Mouse (Mus musculus) adrenal gland, adult (tissue): Measurements from ENCODE around the gene Mlec.

Experiments
- DNase-seq, 2 experiments: peaks; one replicate each; pipeline ENCODE4 v3.0.0; 2022 to 2023; ENCODE audit warnings: low spot score in 1 of 2; ENCODE audit not compliant: inconsistent age in 2 of 2

Gene Mlec

GRCm38 (mm10) chr5:115158040-115158983, at the start of gene Mlec:
Mlec (minus strand) TSS chr5:115158179.
- peak; percentile 99 to 100 for DNase-seq

GRCm38 (mm10) chr5:115207244-115207643, 49.3 kb upstream of the Mlec start:
- no peak for DNase-seq

GRCm38 (mm10) chr5:115204562-115205311, 46.8 kb upstream of the Mlec start:
- peak; percentile 59 to 75 for DNase-seq

DNA sequence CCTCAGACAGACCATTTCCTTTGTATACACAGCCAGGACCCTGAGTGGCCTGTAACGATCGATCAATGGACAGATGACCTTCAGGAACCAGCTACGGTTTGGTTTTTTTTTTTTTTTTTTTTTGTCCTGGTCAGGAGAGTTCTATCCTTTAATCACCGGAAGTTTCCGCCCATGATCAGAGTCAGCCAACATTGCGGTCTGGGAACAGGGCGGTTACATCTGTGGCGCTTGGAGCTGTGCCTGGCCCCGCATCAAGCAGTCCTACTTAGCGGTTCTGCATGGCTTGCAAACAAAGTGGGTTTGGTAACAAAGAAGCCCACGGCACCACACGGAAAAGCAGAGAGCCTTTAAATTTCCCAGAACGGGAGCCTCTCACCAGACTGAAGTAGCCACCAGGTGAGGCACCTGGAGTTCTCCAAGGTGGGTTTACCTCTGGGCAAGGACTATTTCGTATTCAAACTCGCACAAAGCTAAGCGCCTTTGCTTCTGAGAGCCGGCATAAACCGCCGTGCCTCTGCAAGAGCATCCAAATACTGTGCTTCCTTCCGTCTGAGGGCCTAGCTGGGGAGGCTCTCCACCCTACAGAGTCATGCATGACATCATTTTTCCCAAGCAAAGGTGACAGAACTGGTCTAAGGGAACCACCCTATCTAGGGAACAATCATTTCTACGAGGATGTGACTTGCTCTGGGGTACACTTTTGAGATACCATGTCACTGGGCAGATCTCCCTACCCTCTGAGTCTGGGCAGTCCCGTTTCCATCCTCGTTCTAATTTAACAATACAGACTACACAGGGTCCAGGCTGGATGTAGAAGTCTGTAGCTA, 46.0 kb upstream of the Mlec start:
- DNase-seq = peak in 1 of 2 experiments; percentile 28

DNA sequence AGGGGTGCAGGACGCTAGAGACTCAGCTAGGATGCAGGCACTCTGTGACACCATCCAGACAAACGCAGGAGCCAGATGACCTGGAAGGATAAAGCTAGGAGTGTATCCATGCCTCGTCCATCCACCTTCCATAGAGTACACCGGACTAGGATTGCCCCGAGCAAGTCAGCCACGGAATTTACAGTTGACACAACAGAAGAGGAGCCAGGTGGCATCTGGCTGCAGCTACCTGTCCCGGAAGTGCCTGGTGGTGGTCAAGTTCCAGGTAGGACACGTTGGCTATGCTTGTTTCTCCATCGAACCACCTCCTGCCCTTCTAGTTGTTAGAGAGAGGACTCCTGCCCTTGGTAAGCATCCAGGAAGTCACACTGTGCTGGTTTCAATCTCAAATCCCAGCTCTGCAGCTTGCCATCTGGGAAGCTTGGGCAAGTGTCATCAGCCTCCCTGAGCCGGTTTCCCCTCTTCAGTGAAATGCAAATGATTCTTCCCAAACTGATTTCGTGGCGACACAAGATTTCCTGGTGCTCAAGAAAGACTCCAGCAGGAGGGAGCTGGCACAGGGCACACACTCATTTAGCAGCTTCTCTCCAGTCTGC, 36.7 kb upstream of the Mlec start:
- DNase-seq = no peak

DNA sequence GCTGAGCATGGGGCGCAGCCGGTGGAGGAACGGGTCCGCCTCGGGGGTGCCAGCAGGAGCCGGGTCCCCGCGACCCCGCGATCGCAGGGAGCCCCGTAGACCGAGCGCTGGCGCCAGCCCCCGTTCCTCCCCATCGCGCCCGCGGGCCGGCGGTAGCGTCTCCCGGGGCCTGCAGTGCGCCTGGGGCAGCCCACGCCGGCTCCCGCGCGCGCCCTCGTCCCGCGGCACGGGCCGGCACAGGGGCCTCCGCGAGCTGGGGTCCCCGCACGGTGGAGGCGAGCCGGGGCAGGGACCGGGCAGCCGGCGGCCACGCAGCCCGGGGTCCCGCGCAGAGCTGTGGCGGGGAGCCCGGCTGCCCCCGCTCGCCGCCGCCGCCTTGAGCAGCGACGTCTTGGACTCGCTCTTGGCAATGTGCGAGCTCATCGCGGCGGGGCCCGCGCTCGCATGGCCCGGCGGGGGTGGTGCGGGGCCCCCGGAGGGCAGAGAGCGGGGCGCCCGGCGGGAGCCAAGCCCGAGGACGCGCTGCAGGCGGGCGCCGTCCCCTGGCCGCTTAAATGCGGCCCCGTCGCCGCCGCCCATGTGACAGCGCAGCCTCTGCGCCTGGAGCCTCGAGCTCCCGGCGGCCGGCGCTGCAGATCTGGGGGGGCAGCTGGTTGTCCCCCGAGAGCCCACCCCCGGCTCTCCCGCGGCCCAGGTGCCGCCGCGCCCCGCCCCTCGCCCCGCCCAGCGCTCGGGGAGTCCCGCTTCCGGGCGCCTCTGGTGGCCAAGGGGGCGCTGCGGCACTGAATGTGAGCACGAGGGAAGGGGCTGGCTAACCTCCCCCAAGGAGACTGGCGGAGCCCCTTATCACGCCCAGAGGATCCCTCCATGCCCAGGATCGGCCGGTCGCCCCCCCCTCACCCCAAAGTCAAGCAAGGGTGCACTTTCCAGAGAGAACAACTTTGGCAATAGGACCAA, 36.0 kb upstream of the Mlec start, which contains the start of gene Cabp1:
TSS of gene Cabp1 (minus strand) at position 713 of the 957 bp plus-strand sequence.
- DNase-seq = peak; percentile 73 to 74

GRCm38 (mm10) chr5:115193226-115193625, 35.2 kb upstream of the Mlec start:
- DNase-seq = peak; percentile 86 to 93

- peak; percentile 72 to 85 for DNase-seq
Observed at GRCm38 (mm10) chr5:115192828-115193195, 34.8 kb upstream of the Mlec start.

DNA sequence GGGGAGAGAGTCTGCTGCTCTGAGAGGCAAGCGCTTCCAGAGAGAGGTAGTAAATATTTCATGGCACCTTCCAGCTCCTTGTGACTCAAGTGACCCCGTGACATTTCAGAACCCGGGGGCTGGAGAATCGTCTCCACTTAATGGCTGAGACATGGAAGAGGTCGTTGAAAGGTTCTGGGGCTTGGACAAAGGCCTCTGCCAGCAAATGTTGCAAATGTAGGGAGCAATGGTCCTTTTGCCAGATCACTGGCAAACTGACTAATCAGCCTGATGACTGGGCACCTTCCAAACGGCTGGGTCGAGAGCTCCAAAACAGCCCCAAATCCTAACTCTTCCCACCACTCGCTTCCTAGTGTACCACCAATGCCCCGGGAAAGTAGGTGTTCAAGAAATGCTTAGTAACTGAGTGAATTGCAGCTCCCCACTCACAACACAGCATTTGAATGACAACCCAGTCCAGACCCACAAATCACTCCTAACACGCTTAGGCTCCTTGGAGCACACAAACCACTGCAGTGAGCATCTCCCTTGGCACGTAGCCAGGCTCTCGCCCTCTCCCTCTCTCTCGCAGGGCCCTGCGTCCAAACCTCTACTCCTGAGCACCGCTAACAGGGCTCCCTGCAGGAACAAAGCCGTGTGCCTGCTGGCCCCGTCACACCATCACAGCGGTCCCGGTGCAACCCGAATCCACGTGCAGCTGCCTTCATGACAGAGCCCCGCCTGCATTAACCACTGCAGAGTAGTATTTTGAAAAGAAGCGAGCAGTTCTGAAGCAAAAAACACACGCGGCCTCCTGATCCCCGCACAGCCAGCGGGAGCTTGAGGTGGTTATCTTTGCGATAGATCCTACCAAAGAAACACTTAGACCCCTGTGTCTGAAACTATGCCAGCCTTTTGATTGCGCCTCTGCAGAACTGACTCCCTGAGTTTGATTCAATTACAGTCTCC, 34.2 kb upstream of the Mlec start:
- peak; percentile 56 to 76 for DNase-seq

DNA sequence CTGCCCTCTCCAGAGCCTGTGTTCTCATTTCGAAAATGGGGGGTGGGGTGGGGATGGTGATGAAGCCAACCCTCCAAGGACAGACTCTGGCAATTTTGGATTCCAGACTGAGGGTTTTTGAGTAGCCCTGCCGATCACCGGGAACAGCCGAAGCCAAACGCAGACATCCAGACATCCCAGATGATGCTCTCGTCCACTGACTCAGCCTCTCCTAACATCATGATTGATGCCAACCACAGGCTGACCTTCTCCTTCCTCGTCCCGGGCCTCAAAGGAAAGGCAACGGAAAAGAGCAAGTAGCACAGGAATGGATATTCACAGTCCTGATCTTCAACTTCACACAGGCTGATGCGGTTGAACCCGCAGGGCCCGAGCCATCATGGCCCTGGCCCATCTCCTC, 32.1 kb upstream of the Mlec start:
- peak; percentile 83 for DNase-seq

DNA sequence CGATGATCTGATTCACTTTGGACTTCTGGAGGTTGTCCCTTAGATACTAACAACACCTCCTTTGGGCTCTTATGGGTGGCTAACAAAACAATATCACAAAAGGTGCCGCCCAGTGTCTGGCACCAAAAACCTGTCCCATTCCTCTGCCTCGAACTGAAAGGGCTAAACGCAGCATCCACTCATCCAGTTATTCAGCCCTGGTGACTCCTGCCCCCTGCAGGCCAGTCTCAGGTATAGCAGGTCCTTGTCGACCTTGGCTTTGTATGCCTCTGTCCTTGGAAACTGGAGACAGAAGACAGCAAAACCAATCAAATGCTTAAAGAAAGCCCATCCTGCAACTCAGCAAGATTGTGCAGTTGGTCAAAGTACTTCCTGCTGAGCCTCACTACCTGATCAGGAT, 30.8 kb upstream of the Mlec start:
- DNase-seq = peak; percentile 58 to 81

- peak; percentile 93 to 98 for DNase-seq
Observed at GRCm38 (mm10) chr5:115187188-115188131, 29.5 kb upstream of the Mlec start.

DNA sequence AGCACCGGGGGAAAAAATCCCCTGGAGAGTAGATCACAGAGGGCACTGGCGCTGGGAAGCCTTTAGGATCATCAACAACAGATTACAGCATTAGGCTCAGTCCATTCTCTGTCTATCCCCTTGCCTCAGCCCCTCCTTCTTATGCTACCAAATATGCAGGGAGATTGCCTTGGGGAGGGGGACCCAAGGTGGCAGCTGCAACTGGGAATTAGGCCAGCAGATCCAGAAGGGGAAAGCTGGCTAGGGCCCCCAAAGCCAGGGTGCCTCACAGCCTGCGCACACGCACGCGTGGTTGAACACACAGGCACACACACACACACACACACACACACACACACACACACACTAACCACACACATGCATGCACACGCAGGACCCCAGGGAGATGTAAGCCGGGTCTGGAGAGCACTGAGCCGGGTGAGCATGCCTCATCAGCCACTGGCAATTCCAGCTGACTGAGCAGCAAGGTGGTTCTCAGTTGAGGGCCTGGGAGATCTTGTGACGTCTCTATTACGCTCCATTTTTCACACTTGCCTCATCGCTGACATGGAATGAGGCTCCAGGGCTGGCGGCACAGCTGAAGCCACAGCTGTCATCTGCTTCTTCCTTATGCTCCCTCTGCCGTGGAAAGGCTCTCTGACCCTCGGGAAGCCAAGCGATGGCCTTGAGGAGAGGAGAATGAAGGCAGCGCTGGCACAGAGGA, 28.5 kb upstream of the Mlec start:
- no peak for DNase-seq

GRCm38 (mm10) chr5:115184726-115185125, 26.7 kb upstream of the Mlec start:
- DNase-seq = no peak

GRCm38 (mm10) chr5:115183482-115183881, 25.5 kb upstream of the Mlec start:
- no peak for DNase-seq

GRCm38 (mm10) chr5:115182925-115183324, 24.9 kb upstream of the Mlec start:
- peak in 1 of 2 experiments; percentile 50 for DNase-seq
